Mouse (Mus musculus): ENCODE results near the gene Reep6. TPM values are rescaled to one million over a fixed set of nuclear protein-coding genes. Genes with fewer than 3 reads are reported as not detected.

Reep6 gene
- polyA plus RNA-seq, 1 experiment from 2014 or later: 4.5 TPM

DNA sequence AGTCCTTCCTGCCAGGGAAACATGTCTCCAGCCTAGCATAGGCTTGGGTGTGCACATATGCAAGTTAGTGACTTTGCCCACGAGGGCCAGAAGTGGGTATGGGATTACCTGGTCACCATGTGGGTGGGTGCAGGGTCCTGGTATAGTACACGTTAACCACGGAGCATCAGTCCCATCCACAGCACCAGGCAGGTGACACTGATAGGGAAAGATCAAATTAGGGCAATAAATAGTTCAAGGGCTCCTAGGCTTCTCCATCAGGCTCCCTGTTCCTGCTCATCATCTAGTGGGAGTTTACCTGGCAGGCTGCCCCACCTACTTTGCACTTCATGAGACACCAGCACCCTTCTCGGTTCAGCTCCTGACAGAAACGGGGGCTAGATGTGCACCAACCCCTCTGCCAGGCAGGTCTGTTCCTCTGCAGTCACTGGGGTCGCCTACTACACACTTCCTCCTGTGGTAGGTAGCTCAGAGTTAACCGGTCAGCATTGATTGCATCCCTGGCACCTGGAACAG is 34.9 kb upstream of the Reep6 start:
- H3K36me3 ChIP-seq: peaks cover 21% of the 10 kb centered on the region
- WGBS: 41% methylated on average over 7 of the region's 7 CpGs
- no peak overlapping the region for H3K4me3 ChIP-seq
- no peaks in the 10 kb centered on the region for H3K27me3 ChIP-seq
- H3K4me1 ChIP-seq (replicated peaks): peaks cover 71% of the 10 kb centered on the region
- peak overlapping the region; percentile 100 for H3K9ac ChIP-seq
- peak overlapping the region; percentile 97 for H3K27ac ChIP-seq (replicated peaks)
- H3K4me2 ChIP-seq: peak overlapping the region; percentile 99
- no peaks in the 10 kb centered on the region for H3K9me3 ChIP-seq
- no peak for ATAC-seq (ENCODE audit: low read depth)

DNA sequence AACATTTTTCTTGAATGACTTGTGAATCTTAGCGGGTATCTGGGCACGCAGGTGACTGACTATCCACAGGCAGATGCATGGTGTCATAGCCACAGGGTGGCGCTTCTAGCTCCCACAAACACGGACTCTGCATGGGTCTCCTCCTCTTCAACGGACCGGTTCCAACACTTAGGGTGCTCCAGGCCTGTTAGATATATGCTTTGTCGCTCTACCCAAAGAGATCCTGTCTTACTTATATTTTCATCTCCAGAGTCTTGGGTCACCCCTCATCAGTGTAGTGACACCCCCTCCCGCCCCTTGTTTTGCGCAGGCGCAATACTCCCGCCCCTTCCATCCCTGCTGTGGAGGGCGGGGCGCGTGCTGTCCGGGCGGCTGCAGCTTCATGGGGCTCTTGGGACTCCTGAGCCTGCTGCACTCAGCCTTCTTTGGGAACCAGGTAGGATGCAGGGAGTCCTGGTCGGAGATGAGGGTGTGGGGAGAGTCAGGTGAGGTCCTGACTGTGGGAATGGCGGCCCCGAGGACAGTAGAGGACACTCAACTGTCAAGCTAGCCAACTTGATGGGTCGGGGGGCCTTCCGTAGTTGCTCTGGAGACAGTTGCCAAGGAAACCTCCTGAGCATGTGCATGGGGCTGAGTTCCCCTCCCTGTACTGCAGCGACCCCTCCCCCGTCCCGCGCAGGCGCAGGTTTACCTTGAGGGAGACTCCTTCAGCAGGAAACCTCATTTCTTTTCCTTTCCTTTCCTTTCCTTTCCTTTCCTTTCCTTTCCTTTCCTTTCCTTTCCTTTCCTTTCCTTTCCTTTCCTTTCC is 33.9 kb upstream of the Reep6 start, which contains the start of gene Apc2:
Gene Apc2 (plus strand): TSS at position 360 of the 808 bp plus-strand sequence.
- Histone ChIP-seq H3K4me3 (peak within 1 kb of the TSS; percentile 44), H3K36me3 (peaks cover 21% of the 10 kb centered on the region), H3K9ac (peak within 1 kb of the TSS; percentile 100), H3K27me3 (no peaks in the 10 kb centered on the region), H3K27ac (replicated peaks) (peak within 1 kb of the TSS; percentile 97), H3K9me3 (no peaks in the 10 kb centered on the region), H3K4me1 (replicated peaks) (peaks cover 78% of the 10 kb centered on the region), H3K4me2 (peak within 1 kb of the TSS; percentile 99)
- under 1% methylated on average over 26 of the region's 26 CpGs for WGBS
- peak; percentile 51 for ATAC-seq (ENCODE audit: low read depth)

GRCm38 (mm10) chr10:80296824-80297223 is 32.9 kb upstream of the Reep6 start:
- WGBS: 74% methylated on average over 5 of the region's 5 CpGs
- ATAC-seq (ENCODE audit: low read depth): no peak
- Histone ChIP-seq H3K36me3 (peaks cover 25% of the 10 kb centered on the region), H3K27me3 (no peaks in the 10 kb centered on the region), H3K4me2 (peak overlapping the region; percentile 99), H3K9me3 (no peaks in the 10 kb centered on the region), H3K9ac (peak overlapping the region; percentile 100), H3K27ac (replicated peaks) (peak overlapping the region; percentile 97), H3K4me1 (replicated peaks) (peaks cover 85% of the 10 kb centered on the region), H3K4me3 (peak overlapping the region; percentile 44)

DNA sequence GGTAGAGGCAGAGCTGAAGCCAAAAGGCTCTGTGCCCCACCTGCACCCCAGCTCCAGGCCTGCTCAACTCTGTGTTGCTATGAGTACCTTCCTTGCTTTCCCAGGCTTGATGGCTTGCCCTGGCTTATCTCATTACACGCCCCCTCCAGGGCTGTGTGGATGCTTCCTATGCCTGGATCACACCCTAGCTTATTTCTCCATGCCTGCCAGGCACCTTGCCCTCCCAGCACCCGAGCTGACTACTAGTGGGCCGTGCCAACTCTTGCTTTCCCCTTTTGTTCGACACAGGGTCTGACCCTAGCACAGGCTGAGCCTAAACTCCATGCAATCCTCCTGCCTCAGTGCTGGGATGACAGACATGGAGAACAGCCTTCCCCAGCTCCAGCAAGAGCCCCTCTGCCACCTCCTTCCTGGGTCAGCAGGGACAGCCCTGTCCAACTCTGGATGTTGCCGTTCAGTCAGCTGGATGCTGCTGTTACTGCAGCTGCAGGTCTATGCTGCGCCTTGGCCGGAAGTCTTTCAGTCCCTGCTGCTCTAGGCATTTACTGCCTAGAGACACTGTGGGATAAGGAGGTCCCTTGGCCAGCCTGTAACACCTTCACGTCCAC is 32.1 kb upstream of the Reep6 start:
- WGBS: 69% methylated on average over 8 of the region's 8 CpGs

GRCm38 (mm10) chr10:80298571-80299281 is 31.0 kb upstream of the Reep6 start:
- H3K4me3 ChIP-seq: peak overlapping the region; percentile 59
- H3K9me3 ChIP-seq: no peaks in the 10 kb centered on the region
- no peaks in the 10 kb centered on the region for H3K27me3 ChIP-seq
- H3K36me3 ChIP-seq: peaks cover 35% of the 10 kb centered on the region
- H3K4me2 ChIP-seq: peak overlapping the region; percentile 99
- 3% methylated on average over 26 of the region's 26 CpGs for WGBS
- H3K9ac ChIP-seq: peak overlapping the region; percentile 100
- H3K4me1 ChIP-seq (replicated peaks): peaks cover 90% of the 10 kb centered on the region
- ATAC-seq (ENCODE audit: low read depth): peak; percentile 75
- peak overlapping the region; percentile 97 for H3K27ac ChIP-seq (replicated peaks)

More for the DNA sequence above, 32.1 kb upstream of the Reep6 start:
- Histone ChIP-seq H3K4me2 (peak overlapping the region; percentile 99), H3K9ac (peak overlapping the region; percentile 100), H3K4me3 (peak overlapping the region; percentile 44; the same call in 1 of the 2 replicates), H3K36me3 (peaks cover 33% of the 10 kb centered on the region), H3K27me3 (no peaks in the 10 kb centered on the region), H3K4me1 (replicated peaks) (peaks cover 90% of the 10 kb centered on the region), H3K27ac (replicated peaks) (peak overlapping the region; percentile 97), H3K9me3 (no peaks in the 10 kb centered on the region)
- no peak for ATAC-seq (ENCODE audit: low read depth)

DNA sequence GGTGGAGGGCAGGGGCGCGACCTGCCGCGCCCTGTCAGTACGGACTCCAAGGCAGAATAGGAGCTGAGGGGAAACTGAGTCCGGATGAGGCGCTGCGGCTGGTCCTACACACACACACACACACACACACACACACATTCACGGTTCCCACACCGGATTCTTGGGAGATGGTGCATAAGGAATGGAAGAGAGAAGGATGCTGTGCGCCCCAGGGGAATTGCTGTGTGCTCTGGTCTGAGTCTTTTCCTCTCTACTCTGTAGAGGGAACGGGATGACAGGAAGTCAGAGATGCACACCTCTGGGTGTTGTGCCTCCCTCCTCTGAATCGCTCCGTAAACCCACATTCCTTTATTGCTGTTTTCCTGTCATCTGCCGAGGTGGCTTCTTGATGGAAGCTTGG is 30.5 kb upstream of the Reep6 start:
- peak; percentile 4; the same call in 1 of the 2 replicates for ATAC-seq (ENCODE audit: low read depth)
- 6% methylated on average over 15 of the region's 15 CpGs for WGBS

GRCm38 (mm10) chr10:80299824-80300223 is 29.9 kb upstream of the Reep6 start:
- Histone ChIP-seq H3K4me3 (peak overlapping the region; percentile 59), H3K27me3 (no peaks in the 10 kb centered on the region), H3K4me2 (peak overlapping the region; percentile 99), H3K9me3 (no peaks in the 10 kb centered on the region), H3K36me3 (peaks cover 35% of the 10 kb centered on the region), H3K27ac (replicated peaks) (peak overlapping the region; percentile 97), H3K4me1 (replicated peaks) (peaks cover 90% of the 10 kb centered on the region), H3K9ac (peak overlapping the region; percentile 100)
- WGBS: 40% methylated on average over 10 of the region's 10 CpGs
- ATAC-seq (ENCODE audit: low read depth): no peak

More for the DNA sequence above, 30.5 kb upstream of the Reep6 start:
- H3K4me2 ChIP-seq: peak overlapping the region; percentile 99
- peaks cover 35% of the 10 kb centered on the region for H3K36me3 ChIP-seq
- peak overlapping the region; percentile 100 for H3K9ac ChIP-seq
- H3K27me3 ChIP-seq: no peaks in the 10 kb centered on the region
- H3K27ac ChIP-seq (replicated peaks): peak overlapping the region; percentile 97
- H3K9me3 ChIP-seq: no peaks in the 10 kb centered on the region
- H3K4me3 ChIP-seq: peak overlapping the region; percentile 59
- H3K4me1 ChIP-seq (replicated peaks): peaks cover 90% of the 10 kb centered on the region

DNA sequence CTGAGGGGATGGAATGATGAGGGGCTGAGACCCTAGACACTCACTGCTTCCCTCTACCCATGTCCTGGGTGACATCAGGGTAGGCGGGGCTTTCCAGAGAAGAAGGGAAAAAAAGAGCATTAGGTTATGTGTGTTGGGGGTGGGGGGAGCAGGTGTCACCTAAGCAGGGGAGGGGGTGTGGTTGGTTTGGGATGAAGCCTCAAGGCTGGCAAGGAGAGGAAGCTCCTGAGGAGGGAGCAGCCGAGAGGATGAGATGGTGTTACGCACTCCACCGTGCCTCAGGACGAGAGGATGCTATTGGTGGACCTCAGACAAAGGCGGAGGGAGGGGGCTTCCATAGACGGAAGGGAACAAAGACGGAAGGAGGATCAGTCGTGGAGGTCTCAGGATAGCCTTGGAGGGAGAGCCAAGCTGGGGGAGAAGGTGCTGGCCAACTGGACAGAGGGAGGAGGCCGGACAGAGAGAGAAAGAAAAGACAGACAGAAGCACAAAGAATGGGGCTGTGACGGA is 29.0 kb upstream of the Reep6 start:
- H3K9me3 ChIP-seq: no peaks in the 10 kb centered on the region
- H3K27ac ChIP-seq (replicated peaks): peak overlapping the region; percentile 97
- 14% methylated on average over 11 of the region's 11 CpGs for WGBS
- ATAC-seq (ENCODE audit: low read depth): peak; percentile 84
- H3K4me1 ChIP-seq (replicated peaks): peaks cover 90% of the 10 kb centered on the region
- H3K4me2 ChIP-seq: peak overlapping the region; percentile 99
- H3K4me3 ChIP-seq: peak overlapping the region; percentile 59
- peak overlapping the region; percentile 100 for H3K9ac ChIP-seq
- peaks cover 40% of the 10 kb centered on the region for H3K36me3 ChIP-seq
- no peaks in the 10 kb centered on the region for H3K27me3 ChIP-seq

DNA sequence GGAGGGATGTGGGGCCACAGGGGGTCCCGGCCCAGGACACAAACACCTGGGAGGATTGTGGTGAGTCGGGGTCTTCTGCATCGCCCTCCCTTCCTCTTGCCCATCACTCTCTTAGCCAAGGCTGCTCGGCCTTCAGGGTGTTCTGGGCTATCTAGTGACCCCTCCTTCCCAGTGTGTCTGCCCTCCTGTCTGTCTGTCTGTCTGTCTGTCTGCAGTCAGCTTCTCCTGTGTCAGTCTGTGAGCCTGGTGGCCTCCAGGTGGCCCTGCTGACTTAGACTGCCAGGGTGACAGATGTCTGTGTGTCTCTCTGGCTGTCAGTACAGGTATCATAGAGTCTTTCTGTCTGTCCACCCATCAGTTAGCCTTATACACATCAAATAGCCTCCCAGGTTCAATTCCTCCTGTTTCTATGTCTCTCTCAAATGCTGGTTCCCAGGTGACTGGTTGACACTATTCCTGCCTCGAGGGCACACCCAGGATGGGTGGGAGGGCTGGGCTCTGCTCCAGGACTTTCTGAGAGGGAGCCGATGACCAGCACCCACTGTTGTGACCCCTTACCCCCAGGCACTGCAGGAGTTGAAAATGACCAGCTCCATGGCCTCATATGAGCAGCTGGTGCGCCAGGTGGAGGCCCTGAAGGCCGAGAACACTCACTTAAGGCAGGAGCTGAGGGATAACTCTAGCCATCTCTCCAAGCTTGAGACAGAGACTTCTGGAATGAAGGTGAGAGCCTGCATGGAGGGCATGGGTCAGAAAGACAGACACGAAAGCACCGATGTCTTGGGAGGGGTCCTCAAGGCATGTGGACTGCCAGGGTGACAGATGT is 28.3 kb upstream of the Reep6 start:
- no peak for ATAC-seq (ENCODE audit: low read depth)
- no peaks in the 10 kb centered on the region for H3K27me3 ChIP-seq
- peak overlapping the region; percentile 97 for H3K27ac ChIP-seq (replicated peaks)
- peak overlapping the region; percentile 99 for H3K4me2 ChIP-seq
- H3K9ac ChIP-seq: peak overlapping the region; percentile 100
- peaks cover 48% of the 10 kb centered on the region for H3K36me3 ChIP-seq
- WGBS: 58% methylated on average over 8 of the region's 10 CpGs
- H3K4me3 ChIP-seq: peak overlapping the region; percentile 59
- H3K4me1 ChIP-seq (replicated peaks): peaks cover 88% of the 10 kb centered on the region
- no peaks in the 10 kb centered on the region for H3K9me3 ChIP-seq

GRCm38 (mm10) chr10:80302082-80302355 is 27.7 kb upstream of the Reep6 start:
- Histone ChIP-seq H3K4me2 (peak overlapping the region; percentile 99), H3K9ac (peak overlapping the region; percentile 100), H3K36me3 (peaks cover 53% of the 10 kb centered on the region), H3K4me1 (replicated peaks) (peaks cover 83% of the 10 kb centered on the region), H3K27me3 (no peaks in the 10 kb centered on the region), H3K9me3 (no peaks in the 10 kb centered on the region), H3K4me3 (peak overlapping the region; percentile 59), H3K27ac (replicated peaks) (peak overlapping the region; percentile 97)
- ATAC-seq (ENCODE audit: low read depth): no peak
- 48% methylated on average over 5 of the region's 5 CpGs for WGBS

DNA sequence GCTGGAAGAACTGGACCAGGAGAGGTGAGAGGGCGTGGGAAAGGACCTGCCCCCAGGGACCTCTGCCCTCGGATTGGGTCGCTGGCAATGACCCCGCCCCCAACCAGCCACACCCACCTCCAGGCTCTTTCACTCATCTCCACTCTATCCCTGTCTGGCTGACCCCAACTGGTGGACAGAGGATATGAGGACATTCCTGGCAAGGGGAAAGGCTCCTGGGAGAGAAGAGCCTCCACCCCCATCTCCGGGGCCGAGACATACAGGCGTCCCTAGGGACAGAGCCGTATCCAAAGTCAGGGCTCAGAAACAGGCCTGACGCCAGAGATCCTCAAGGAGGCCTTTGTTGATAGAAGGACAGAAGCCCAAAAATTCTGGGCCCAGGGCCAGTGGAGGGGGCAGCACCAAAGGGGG is 27.3 kb upstream of the Reep6 start:
- H3K4me2 ChIP-seq: peak overlapping the region; percentile 99
- peak overlapping the region; percentile 100 for H3K9ac ChIP-seq
- H3K4me3 ChIP-seq: peak overlapping the region; percentile 59
- H3K36me3 ChIP-seq: peaks cover 58% of the 10 kb centered on the region
- peaks cover 78% of the 10 kb centered on the region for H3K4me1 ChIP-seq (replicated peaks)
- peak overlapping the region; percentile 97 for H3K27ac ChIP-seq (replicated peaks)
- no peak for ATAC-seq (ENCODE audit: low read depth)
- H3K9me3 ChIP-seq: no peaks in the 10 kb centered on the region
- no peaks in the 10 kb centered on the region for H3K27me3 ChIP-seq
- WGBS: 8% methylated on average over 9 of the region's 9 CpGs
